10 mouse cellular contexts compared by ENCODE assay signal in genomic region chr5:103789619-103790116, GRCm38 (mm10).
DNase-seq lines count a peak whose midpoint lies in the region; ATAC-seq and TF ChIP-seq lines count a peak whose summit lies in the region.
"Had no signal": no experiment of that assay in that cellular context is flagged by ENCODE, and none has a peak within 500 bp of the region (broad histone marks: within the 10 kb centered on the region; RNA-seq: fewer than 3 reads in every experiment).

No protein-coding gene starts in this region.

- peak; percentile 40 to 60 for DNase-seq in lung, adult 18-20 months
- DNase-seq in lung, adult 2 months = no peak
- peak; percentile 92 for DNase-seq in cerebellum, adult 11-12 months
- peak; percentile 98 for DNase-seq in heart, adult 11 months
- peak; percentile 75 to 85 for DNase-seq in layer of hippocampus, postnatal 14 days (ENCODE audit: low spot score in 2 of 2)

- peak overlapping the region; percentile 39 for H3K27ac ChIP-seq in small intestine, adult 2 months (ENCODE audit: insufficient read depth, low read depth, low read length)
- H3K27ac ChIP-seq: liver, embryonic 14.5 days had no signal

- H3K4me1 ChIP-seq in lung, adult 2 months (ENCODE audit: control insufficient read depth, insufficient read depth, low read length) = peaks cover 16% of the 10 kb centered on the region
- no peaks in the 10 kb centered on the region for H3K4me1 ChIP-seq in small intestine, adult 2 months (ENCODE audit: control insufficient read depth, insufficient read depth, insufficient read length, low read length)

- no peak for TF ChIP-seq CTCF in lung, adult 2 months (IDR thresholded peaks at IDR 0.05; ENCODE audit: insufficient read depth, low read length)
- TF ChIP-seq CTCF in small intestine, adult 2 months (IDR thresholded peaks at IDR 0.05; ENCODE audit: extremely low read depth, insufficient read length, insufficient replicate concordance, low read depth, low read length) = no peak

- H3K36me3 ChIP-seq in small intestine, adult 2 months (ENCODE audit: control insufficient read depth, insufficient read depth, low read length) = peaks cover 42% of the 10 kb centered on the region

- H3K27me3 ChIP-seq in small intestine, adult 2 months (ENCODE audit: control insufficient read depth, insufficient read depth, low read length) = no peaks in the 10 kb centered on the region
- H3K27me3 ChIP-seq: embryonic facial prominence, embryonic 15.5 days had no signal

- no peak for ATAC-seq in erythroid progenitor cell, adult 5-6 weeks (replicated peaks; ENCODE audit: low FRiP score, poor library complexity, severe bottlenecking)
- no peak for ATAC-seq in monocyte, adult 5-6 weeks (replicated peaks; ENCODE audit: insufficient number of reproducible peaks, low FRiP score, low TSS enrichment, poor library complexity, severe bottlenecking)

- 45% methylated on average over 9 of the region's 9 CpGs for WGBS in lung, adult 2 months
- 73% methylated on average over 9 of the region's 9 CpGs for WGBS in small intestine, adult 2 months

- TF ChIP-seq POLR2A in lung, adult 2 months (IDR thresholded peaks at IDR 0.05; ENCODE audit: borderline replicate concordance, extremely low read depth, low read depth, low read length) = no peak
- TF ChIP-seq POLR2A in small intestine, adult 2 months (IDR thresholded peaks at IDR 0.05; ENCODE audit: low read depth, low read length) = no peak

- H3K4me3 ChIP-seq in lung, adult 2 months (replicated peaks; ENCODE audit: extremely low read depth, low read depth, low read length) = no peak overlapping the region
- no peak overlapping the region for H3K4me3 ChIP-seq in small intestine, adult 2 months (ENCODE audit: low read depth, low read length)
- H3K4me3 ChIP-seq: embryonic facial prominence, embryonic 15.5 days had no signal
